Mouse (Mus musculus) liver, embryonic 12.5 days (tissue): ENCODE data around the gene Kcnn3. TPM values are rescaled to one million over a fixed set of nuclear protein-coding genes. Genes with fewer than 3 reads are reported as not detected.

ENCODE experiments used
- polyA plus RNA-seq: library from polyadenylated mRNA; unstranded; fragments of >200 nt; fragmentation: Nextera tagmentation; extraction: Ambion mirVana; gene quantifications from 2 replicates; pipeline ENCODE4 v1.2.1, GENCODE M21; 2016

Kcnn3 gene
- polyA plus RNA-seq, 1 experiment from 2014 or later: not detected

Other genes starting within 250 kb of the Kcnn3 start
- 19.3 and 21.6 TPM in 2 replicates for gene Slc50a1, start 249.6 kb upstream of the Kcnn3 start, polyA plus RNA-seq
- gene Efna1, start 239.0 kb upstream of the Kcnn3 start, polyA plus RNA-seq: 5.2 and 5.3 TPM in 2 replicates
- 0.65 and 1.0 TPM in 2 replicates for gene Efna3, start 197.2 kb upstream of the Kcnn3 start, polyA plus RNA-seq
- gene Efna4, start 182.1 kb upstream of the Kcnn3 start, polyA plus RNA-seq: 2.1 and 2.3 TPM in 2 replicates
- gene Adam15, start 170.2 kb upstream of the Kcnn3 start, polyA plus RNA-seq: 14.1 and 14.5 TPM in 2 replicates
- gene Dcst2, start 158.2 kb upstream of the Kcnn3 start, polyA plus RNA-seq: 0.05 and 0.06 TPM in 2 replicates
- gene Dcst1, start 154.9 kb upstream of the Kcnn3 start, polyA plus RNA-seq: not detected in 2 replicates
- 1.2 and 1.6 TPM in 2 replicates for gene Zbtb7b, start 125.4 kb upstream of the Kcnn3 start, polyA plus RNA-seq
- gene Lenep, start 117.4 kb upstream of the Kcnn3 start, polyA plus RNA-seq: not detected in 2 replicates
- gene Flad1, start 108.3 kb upstream of the Kcnn3 start, polyA plus RNA-seq: 21.6 and 22.9 TPM in 2 replicates
- gene Cks1b, start 101.8 kb upstream of the Kcnn3 start, polyA plus RNA-seq: 310 and 316 TPM in 2 replicates
- gene Shc1, start 101.7 kb upstream of the Kcnn3 start, polyA plus RNA-seq: 56.8 and 63.3 TPM in 2 replicates
- gene Pygo2, start 90.0 kb upstream of the Kcnn3 start, polyA plus RNA-seq: 22.7 and 23.1 TPM in 2 replicates
- gene Pbxip1, start 83.5 kb upstream of the Kcnn3 start, polyA plus RNA-seq: 8.3 and 9.2 TPM in 2 replicates
- 39.1 and 40.5 TPM in 2 replicates for gene Pmvk, start 65.6 kb upstream of the Kcnn3 start, polyA plus RNA-seq
- 9.9 and 10.4 TPM in 2 replicates for gene Adar, start 194.9 kb downstream of the Kcnn3 start, polyA plus RNA-seq
- gene Chrnb2, start 244.5 kb downstream of the Kcnn3 start, polyA plus RNA-seq: 0.26 and 0.31 TPM in 2 replicates